Mouse (Mus musculus): ENCODE data around the gene Gja5.
"Not testable (repeated sequence)": the region's sequence is repeated elsewhere in the genome, so short reads cannot be mapped to it uniquely, and the experiment has no call there.

Gene Gja5

GRCm38 (mm10) chr3:97103946-97104345, 199.5 kb downstream of the Gja5 start:
- DNase-seq (ENCODE audit: low read depth), result not testable (repeated sequence)

DNA sequence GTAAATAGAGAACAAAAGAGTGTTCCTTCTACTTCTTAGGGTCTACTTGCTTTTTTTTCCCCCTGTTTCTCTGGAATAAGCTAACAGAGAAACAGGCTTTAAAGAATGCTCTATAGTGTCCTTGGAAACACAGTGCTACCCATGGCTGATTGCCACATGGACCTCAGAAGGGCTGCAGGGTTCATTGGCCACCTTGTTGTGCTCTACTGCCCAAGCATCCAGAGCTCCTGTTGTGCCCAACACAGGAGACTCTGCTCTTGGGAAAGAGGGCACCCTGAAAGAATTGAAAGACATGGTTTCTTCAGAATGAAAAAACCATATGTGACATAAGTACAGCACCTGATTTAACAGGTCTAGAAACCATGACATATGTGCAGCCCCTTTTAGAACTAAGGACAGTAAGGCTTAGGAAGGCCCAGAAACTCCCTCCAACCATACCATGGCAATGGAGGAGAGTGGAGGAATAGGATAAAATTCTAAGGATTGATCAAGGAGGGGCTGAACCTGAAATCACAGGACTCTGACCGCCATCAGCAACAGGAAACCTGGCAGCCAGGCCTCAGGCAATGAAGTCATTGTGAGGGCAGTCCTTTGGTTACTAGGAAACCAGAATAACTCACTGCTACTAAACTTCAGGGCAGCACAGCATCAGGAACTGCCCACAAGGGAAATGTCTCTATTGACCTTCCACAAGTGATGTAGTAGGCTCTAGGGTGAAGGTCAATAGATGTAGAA, 200.4 kb downstream of the Gja5 start:
- DNase-seq (ENCODE audit: low read depth), result no peak

- DNase-seq (ENCODE audit: low read depth), result no peak
Observed at GRCm38 (mm10) chr3:97117511-97117910, 213.0 kb downstream of the Gja5 start.

GRCm38 (mm10) chr3:97118313-97118712, 213.8 kb downstream of the Gja5 start:
- DNase-seq (ENCODE audit: low read depth), result no peak

DNA sequence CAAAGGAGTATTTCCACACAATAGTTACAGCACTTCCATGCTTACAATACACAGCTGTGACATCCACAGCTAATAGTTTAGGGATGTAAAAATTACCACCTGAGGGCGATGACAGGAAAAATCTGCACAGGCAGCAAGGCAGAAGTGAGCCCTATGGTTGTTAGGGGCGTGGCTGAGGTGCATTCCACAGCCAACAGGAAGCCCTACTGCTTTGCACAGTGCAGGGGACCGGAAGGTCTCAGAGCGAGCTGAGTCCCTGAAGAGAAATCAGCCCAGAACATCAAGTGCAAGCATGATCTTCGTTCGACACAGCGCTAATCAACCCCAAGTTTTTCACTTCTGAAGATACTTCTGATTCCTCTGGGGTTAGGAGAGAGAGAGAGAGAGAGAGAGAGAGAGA, 219.7 kb downstream of the Gja5 start:
- peak; percentile 40 for DNase-seq (ENCODE audit: low read depth)
